Mouse (Mus musculus) megakaryocyte-erythroid progenitor cell, adult 5-6 weeks (primary cell): Measurements from ENCODE around the gene Serpinb9. TPM values are rescaled to one million over a fixed set of nuclear protein-coding genes. Genes with fewer than 3 reads are reported as not detected.
"Not testable (repeated sequence)": the region's sequence is repeated elsewhere in the genome, so short reads cannot be mapped to it uniquely, and the experiment has no call there.

Experiments
- ATAC-seq: replicated peaks from 2 replicates; pipeline ENCODE4 v1.8.0; 2016; ENCODE audit warnings: mild to moderate bottlenecking, inconsistent platforms; ENCODE audit not compliant: severe bottlenecking, poor library complexity, low FRiP score, low TSS enrichment
- total RNA-seq, 2 experiments: library from RNA; stranded (forward) in 1 of 2; stranded (reverse) in 1 of 2; fragments of 200-1000, 215-1000 nt in 1 of 2; fragments of >200 nt in 1 of 2; fragmentation: Nextera tagmentation in 1 of 2; gene quantifications; 2 replicates each; pipeline ENCODE4 v1.2.3; 2014 to 2017

Gene Serpinb9
- total RNA-seq, 2 experiments from 2014 or later, result 5.8 to 6.1 TPM

DNA sequence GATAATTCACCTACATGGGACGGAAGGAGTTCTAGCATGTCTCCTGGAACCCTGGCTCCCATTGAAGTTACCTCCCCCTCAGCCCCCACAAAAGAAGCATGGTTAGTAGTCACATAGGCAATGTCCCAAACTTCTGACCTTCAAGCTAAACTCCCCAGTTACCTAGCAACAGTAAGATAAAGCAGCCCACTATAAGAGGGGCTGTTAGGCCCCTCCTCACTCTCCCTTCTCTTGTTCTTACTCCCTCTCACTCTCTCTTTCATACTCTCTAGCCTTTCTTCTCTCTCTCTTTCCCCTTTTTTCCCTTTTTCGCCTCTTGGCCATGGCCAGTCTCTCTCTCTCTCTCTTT lies 9.2 kb upstream of the Serpinb9 start:
- no peak for ATAC-seq

GRCm38 (mm10) chr13:32995051-32995450 lies 8.0 kb upstream of the Serpinb9 start:
- ATAC-seq, result no peak

DNA sequence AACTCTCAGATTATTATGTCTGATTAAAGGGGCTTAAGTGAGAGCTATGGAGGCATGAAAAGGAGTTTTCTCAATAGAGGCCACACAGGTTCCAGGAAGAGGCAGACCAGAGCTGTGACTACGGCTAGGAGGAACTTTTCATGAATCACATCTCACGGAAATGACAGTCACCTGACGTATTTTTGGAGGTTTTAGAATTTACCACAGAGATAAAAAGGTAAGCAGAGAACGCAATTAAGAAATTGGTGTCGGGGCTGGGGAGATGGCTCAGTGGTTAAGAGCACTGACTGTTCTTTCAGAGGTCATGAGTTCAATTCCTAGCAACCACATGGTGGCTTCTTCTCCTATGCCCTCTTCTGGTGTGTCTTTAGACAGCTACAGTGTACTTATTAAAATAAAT lies 1.7 kb upstream of the Serpinb9 start:
- no peak for ATAC-seq

- ATAC-seq, result peak; percentile 43
Observed at GRCm38 (mm10) chr13:33003523-33004413, 718 bp downstream of the Serpinb9 start.

- peak; percentile 97 for ATAC-seq
Observed at GRCm38 (mm10) chr13:33004414-33005105, 1.5 kb downstream of the Serpinb9 start.

- no peak for ATAC-seq
Observed at GRCm38 (mm10) chr13:33005501-33006075, 2.5 kb downstream of the Serpinb9 start.

GRCm38 (mm10) chr13:33006555-33006954 lies 3.5 kb downstream of the Serpinb9 start:
- no peak for ATAC-seq

GRCm38 (mm10) chr13:33012395-33012794 lies 9.3 kb downstream of the Serpinb9 start:
- no peak for ATAC-seq

- ATAC-seq, result no peak
Observed at GRCm38 (mm10) chr13:33013271-33013670, 10.2 kb downstream of the Serpinb9 start.

DNA sequence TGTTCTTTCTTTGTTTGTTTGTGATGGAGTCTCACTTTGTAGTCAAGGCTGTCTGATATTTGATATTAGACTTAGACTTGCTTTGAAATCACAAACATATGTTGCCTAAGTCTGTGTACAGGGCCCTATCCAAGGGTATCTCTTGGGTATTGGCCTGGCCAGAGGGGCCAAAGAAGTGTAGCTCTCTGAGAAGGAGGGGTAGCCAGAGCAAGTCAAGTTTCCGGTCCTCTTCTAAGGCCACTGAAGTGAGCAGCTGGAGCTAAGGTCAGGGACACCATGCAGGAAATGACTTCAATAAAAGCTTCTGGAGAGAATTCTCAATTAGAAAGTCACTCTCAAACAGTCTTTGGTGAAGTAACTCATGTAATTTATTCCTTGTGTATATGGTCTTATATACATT lies 19.3 kb downstream of the Serpinb9 start:
- no peak for ATAC-seq

DNA sequence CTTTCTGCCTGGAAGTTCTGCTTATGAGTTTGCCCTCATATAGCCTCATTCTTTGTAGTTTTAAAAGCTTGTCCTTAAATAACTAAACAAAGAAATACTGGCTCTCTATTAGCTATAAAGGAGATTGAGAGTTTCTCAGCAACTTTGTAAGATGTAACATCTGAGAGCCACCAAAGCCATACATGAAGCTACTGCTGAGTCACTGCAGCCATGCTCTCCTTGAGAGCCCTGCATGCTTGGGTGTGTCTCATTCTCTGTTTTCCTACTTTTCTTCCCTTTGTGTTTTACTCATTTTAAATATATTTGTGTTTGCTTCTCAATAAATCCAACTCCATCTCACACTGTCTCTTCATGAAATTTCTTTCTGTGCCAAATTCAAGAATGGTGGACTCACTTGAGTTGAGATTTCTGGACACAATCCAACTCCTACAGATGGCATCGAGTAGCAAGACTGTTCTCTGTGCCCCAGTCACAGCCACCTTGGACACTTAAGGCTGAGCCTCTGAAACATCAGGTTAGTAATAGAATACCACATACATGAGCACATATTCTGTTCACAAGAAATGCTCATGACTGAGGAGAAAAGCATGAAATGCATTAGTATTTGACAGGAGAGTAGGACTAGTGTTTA lies 23.5 kb downstream of the Serpinb9 start:
- ATAC-seq, result 0 out of 2 replicates have a peak, but pooled peaks have one; percentile 52

GRCm38 (mm10) chr13:33027244-33027643 lies 24.2 kb downstream of the Serpinb9 start, which contains the start of gene Serpinb9b:
TSS of gene Serpinb9b (plus strand) at chr13:33027416.
- no peak for ATAC-seq

DNA sequence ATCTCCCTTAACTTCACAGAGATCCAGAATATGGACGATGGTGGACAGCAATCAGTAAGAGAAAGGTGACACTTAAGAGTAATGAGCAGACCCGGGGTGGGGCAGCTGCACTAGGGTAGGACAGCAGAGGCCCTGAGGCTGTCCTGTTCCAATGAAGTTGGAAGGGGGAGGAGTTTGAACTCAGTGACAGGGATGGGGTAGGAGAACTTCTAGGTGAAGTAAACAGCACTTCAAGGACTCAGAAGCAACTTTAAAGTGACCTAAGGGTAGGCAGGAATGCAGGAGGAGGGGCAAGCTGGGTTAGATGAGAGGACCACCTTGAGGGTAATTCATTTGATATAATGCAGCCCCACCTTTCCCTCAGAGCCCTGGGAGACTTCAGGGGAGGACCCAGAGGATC lies 25.1 kb downstream of the Serpinb9 start:
- ATAC-seq, result no peak

- no peak for ATAC-seq
Observed at GRCm38 (mm10) chr13:33028550-33028949, 25.5 kb downstream of the Serpinb9 start.

- ATAC-seq, result not testable (repeated sequence)
Observed at GRCm38 (mm10) chr13:33029478-33029877, 26.4 kb downstream of the Serpinb9 start.

GRCm38 (mm10) chr13:33030281-33030680 lies 27.2 kb downstream of the Serpinb9 start:
- no peak for ATAC-seq

DNA sequence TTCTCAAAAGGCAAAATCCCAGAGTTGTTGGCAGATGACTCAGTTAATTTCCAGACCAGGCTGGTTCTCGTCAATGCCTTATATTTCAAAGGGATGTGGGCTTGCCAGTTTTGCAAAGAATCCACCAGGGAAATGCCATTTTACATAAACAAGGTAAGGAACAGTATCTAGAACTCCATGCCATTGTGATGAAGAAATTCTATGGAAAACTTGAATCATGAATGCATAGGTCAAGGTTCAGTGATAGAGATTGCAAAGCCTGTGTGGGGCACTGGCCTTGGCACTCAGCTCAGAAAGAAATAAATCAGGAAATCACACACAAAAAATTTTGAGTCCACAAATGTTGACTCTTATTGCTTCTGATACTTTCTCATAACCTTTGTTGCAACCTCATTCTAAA lies 32.5 kb downstream of the Serpinb9 start:
- no peak for ATAC-seq

- no peak for ATAC-seq
Observed at GRCm38 (mm10) chr13:33043542-33043941, 40.5 kb downstream of the Serpinb9 start.

- ATAC-seq, result peak; percentile 78
Observed at GRCm38 (mm10) chr13:33047234-33047633, 44.2 kb downstream of the Serpinb9 start.

GRCm38 (mm10) chr13:33048187-33048586 lies 45.1 kb downstream of the Serpinb9 start:
- no peak for ATAC-seq
